Mouse (Mus musculus) megakaryocyte, embryonic 14.5 days (primary cell): ENCODE results near the gene Dcaf10.

Source experiments
- FLI1 ChIP-seq: IDR thresholded peaks from 2 replicates; pipeline ENCODE4 v1.6.1; 2012; ENCODE audit warnings: low read length, inconsistent platforms, mixed read lengths
- GATA1 ChIP-seq: IDR thresholded peaks from 3 replicates; pipeline ENCODE4 v1.6.1; 2012; ENCODE audit warnings: mixed read lengths, low read length, inconsistent platforms, borderline replicate concordance

DNA sequence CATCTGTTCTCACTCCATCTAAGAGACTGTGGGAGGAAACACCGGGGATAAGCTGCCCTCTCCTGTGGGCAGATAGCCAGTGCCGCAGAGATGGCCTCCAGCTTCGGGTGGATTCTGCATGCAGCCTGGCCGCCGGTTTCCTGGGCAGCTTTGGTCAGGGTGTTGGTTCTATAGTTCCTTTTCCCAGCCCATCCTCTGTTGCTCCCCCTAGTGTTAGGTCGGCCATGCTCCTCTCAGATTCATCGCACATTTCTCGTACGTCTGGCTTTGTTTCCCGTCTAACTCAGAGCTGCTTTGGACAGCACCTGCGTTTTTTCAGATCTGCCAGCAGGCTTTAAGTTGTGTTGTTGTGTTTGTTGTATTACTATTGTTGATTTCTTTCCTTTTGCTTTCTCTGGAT, 33.9 kb upstream of the Dcaf10 start:
- TF ChIP-seq GATA1 = no peak
- TF ChIP-seq FLI1 = no peak
